Mouse (Mus musculus) erythroblast, adult 5-6 weeks (primary cell): Measurements from ENCODE around the gene Anxa11. TPM values are rescaled to one million over a fixed set of nuclear protein-coding genes. Genes with fewer than 3 reads are reported as not detected.
"Not testable (repeated sequence)": the region's sequence is repeated elsewhere in the genome, so short reads cannot be mapped to it uniquely, and the experiment has no call there.

Experiments
- ATAC-seq: replicated peaks from 2 replicates; pipeline ENCODE4 v1.8.0; 2016; ENCODE audit warnings: moderate number of reproducible peaks, mild to moderate bottlenecking, moderate TSS enrichment, inconsistent platforms; ENCODE audit not compliant: poor library complexity, low FRiP score, severe bottlenecking
- total RNA-seq, 2 experiments: library from RNA; stranded (forward) in 1 of 2; stranded (reverse) in 1 of 2; fragments of 150-400 nt in 1 of 2; fragments of 200-764, 138-1000 nt in 1 of 2; gene quantifications; 2 replicates each; pipeline versions ENCODE4 v1.2.3 to v1.2.4; 2015 to 2017; ENCODE audit warnings: low replicate concordance in 2 of 2

Gene Anxa11
- total RNA-seq, 2 experiments from 2014 or later = 6.8 to 28.2 TPM

DNA sequence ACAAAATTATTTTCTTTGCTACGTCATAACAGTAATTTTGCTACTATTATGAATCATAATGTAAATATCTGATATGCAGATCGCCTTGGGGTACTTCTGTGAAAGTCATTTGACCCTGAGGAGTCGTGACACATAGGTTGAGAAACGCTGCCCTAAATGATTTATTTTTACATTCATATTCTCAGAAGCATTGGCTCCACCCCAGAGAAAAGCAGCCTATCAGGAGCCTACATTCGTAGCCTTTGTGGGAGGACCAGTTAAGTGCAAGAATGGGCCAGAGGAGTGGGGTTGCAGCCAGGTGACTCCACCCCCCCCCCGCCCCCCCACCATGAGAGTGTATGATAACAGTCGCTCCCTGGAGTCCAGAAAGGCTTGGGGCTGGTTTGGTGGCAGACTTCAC, 2.2 kb upstream of the Anxa11 start:
- no peak for ATAC-seq

DNA sequence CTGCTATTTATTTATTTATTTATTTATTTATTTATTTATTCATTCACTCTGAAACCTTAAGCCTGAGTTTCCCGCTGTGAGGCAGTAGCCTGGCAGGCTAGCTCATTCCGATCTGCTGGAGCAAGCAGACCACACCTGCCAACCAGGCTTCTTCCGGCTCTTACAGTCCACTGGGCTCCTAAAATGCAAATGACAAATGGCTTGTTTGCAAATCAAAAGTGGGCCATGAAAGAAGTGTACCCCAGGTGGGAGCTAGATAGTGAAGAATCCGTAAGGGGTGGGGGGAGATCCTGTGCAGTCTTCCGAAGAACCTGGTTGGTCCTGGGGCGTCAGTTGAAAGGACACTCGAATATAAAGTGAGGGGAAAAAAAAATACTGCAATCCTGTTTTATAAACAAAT, 995 bp upstream of the Anxa11 start:
- ATAC-seq = no peak

DNA sequence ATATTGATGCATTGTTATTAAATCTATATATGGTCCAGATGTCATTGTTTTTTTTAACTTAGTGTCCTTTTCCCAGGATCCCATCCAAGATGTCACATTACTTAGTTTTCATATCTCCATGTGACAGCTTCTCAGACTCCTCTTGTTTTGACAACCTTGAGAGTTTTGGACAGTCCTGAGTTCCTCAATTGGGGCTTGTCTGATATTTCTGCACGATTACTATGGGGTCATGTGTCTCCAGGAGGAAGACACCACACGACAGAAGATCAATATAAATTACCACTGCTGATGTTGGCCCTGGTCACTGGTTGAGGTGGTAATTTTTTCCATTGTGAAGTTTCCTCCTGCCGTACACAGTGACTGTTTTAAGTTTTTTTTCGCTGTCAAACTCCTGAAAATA, 377 bp upstream of the Anxa11 start:
- ATAC-seq = no peak

DNA sequence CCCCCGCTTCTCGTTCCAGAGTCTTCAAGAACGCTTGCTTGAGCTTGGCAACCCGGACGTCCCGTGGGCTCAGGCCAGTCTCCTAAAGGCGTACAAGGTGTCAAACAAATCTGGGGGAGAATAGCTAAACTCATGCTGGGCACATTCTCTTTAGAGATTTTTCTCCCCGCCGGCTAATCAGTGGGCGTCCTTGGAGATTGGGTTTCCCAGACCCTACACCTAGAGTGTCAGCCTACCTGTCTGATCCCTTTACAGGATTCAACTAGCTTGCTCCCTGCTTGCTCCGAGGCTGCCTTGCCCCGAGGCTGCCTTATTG, 690 bp downstream of the Anxa11 start:
- ATAC-seq = peak; percentile 41

DNA sequence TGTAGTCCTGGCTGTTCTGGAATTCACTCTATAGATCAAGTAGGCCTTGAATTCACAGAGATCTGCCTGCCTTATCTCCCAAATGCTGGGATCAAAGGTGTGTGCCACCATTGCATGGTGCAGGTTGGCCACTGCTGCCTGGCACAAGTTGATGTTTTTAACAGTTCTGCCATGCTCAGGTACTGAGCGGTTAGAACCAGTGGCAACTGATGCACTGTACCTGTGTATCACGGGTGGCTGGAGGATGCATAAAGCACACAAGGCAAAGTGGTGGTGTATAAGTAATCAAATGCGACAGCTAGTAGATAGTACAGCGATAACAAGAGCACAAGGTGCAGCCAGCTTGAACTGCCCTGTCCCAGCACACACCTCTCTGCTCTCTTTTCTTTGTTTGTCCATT, 2.4 kb downstream of the Anxa11 start:
- ATAC-seq = no peak

DNA sequence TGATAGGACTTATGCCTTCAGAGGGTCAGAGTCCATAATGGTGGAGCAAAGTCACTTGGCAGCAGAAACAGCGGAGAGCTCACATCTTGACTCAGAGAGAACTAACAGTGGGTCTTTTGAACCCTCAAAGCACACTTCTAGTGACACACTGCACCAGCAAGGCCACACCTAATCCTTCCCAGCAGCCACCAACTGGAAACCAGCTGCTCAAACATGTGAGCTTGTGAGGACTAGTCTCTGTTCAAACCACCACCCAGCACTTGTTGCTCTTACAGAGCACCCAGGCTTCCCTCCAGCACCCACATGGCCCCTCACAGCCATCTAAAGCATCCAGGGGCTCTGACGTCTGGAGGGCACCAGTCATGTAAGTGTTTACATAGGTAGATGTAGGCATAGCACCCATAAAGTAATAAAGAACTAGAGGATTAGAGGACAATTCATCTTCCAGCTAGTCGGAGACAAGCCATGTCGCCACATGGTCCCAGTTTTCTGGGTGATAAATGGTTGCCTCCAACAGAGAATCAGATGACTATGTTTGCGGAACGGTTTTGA, 4.0 kb downstream of the Anxa11 start:
- ATAC-seq = no peak

DNA sequence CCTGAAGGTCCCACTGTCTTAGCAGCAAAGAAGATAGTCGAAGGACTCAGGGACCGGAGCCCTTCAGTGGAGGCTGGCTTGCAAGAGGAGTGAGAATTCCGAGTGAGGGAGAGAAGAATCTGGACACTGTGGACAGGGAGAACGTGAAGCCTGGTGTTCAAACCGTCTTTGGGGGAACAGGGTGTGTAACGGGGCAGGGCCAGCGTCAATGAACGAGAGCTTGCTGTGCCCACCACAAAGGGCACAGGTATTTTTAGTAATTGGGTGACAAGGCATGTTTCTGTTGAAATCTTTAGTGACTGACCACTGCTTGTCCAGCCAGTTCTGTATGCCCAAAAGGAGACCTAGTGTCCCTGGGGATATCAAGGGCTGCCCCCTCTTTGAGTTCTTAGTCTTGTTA, 4.6 kb downstream of the Anxa11 start:
- no peak for ATAC-seq

DNA sequence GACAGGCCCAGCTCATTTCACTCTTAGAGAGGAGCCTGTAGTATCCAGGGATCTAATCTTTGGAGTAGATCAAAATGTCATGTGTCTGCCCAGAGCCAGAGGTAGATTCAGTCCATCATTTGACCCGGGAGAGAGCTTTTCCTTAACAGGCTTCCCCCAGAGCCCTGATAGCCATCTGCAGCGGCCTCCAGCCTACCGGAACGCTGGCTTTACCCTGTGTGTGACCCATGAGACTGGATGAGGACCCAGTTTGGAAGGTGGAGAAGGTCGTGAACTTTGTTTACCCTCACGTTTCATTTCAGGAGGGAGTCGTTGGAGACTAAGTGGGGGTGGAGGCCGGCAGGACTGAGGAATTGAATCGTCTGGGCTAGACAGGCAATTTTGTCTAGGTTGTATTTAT, 5.7 kb downstream of the Anxa11 start:
- ATAC-seq = no peak

DNA sequence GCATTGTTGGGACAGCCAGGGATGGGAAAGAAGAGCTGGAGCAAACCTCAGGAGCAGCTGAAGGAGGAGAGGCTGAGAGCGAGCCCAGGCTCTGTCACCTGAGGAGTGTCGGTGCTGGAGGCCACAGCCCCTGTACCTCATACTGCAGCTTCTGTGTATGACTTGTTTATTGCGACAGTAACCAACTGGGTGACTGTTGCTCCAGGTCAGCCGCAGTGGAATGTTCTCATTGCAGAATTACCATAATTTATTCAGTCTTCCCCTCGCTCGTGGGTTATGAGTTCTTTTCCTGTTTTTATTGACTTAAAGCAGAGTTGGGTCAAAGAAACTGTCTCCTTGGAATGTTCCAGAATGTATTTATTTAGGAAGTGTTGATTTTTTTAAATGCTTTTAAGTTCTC, 6.3 kb downstream of the Anxa11 start:
- ATAC-seq = no peak

DNA sequence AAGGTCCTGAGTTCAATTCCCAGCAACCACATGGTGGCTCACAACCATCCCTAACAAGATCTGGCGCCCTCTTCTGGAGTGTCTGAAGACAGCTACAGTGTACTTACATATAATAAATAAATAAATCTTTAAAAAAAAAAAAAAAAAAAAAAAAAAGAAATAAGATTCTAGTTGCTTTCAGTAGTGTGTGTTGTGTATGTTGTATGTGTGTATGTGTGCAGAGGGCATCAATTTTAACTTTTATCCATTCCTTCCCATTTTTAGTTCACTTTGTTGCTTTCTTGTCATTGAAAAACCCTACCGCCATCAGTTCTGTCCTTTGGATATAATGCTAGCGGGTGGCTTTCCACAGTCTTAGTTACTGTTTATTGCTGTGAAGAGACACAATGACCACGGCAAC, 6.8 kb downstream of the Anxa11 start:
- not testable (repeated sequence) for ATAC-seq

DNA sequence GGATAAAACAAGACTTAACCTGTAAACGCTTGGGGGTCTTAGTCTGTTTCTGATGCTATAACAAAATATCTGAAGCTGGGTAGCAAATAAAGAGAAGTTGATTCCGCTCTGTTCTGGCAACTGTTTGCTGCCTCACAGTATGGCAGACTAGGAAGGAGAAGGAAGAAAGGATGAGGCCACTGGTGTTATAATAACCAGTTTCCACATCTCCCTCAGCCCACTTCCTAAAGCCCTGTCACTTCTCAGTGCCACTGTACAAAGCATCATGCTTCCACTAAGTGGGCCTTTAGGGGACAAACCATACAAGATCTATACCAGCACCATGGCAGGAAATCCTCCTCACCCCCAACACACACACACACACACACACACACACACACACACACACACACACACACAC, 8.5 kb downstream of the Anxa11 start:
- no peak for ATAC-seq

DNA sequence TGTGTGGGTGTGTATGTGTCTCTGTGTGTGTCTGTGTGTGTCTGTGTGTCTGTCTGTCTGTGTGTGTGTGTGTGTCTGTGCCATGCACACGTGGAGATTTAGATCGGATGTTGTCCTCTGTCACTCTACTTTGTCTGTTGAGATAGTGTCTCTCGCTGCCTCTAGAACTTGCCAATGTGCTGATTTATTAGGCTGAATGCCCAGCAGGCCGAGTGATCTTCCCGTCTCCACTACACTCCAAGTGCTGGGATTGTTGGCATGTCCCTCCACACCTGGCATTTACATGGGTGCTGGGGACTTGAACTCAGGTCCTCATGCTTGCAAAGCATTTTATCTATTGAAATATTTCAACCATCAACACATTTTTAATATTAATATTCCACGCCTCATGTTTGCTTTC, 9.2 kb downstream of the Anxa11 start:
- no peak for ATAC-seq

DNA sequence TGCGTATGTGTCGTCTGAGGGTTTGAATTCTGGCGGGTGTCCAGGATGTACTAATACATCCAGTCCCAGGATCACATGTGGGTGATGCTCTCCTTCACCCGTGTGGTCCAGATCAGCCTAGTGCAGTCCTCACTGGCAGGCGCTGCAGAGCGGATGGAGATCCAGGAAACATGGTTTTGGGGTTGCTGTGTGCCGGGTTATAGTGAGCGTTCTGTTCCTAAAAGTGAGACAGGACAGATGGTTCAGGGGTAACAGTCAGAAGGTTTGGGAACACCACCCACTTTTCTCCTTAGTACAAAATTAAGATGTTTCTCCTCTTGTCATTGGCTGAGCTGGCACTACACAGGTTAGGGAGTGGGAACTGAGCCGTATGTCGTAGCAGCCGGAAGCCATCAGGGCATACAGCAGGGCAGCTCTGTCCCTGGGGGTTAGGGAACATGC, 10.2 kb downstream of the Anxa11 start:
- no peak for ATAC-seq

DNA sequence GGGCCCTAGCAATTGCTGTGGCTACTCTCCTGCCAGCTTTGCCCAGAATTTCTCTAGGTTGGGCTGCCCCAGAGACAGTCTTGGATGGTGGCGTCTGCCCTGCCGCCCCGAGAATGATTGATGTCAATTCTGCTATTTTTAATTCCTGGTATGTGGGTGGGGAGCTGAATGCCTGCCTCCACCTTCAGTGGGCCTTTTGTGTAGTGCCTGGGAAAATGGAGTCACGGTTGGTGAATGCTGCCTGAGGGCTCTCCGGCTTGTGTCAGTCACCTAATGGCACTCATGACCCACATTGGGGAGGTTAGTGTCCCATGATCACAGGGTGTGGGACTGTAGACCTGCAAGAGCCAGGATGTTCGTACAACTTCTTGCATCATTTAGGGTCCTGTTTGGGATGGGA, 11.3 kb downstream of the Anxa11 start:
- ATAC-seq = no peak

DNA sequence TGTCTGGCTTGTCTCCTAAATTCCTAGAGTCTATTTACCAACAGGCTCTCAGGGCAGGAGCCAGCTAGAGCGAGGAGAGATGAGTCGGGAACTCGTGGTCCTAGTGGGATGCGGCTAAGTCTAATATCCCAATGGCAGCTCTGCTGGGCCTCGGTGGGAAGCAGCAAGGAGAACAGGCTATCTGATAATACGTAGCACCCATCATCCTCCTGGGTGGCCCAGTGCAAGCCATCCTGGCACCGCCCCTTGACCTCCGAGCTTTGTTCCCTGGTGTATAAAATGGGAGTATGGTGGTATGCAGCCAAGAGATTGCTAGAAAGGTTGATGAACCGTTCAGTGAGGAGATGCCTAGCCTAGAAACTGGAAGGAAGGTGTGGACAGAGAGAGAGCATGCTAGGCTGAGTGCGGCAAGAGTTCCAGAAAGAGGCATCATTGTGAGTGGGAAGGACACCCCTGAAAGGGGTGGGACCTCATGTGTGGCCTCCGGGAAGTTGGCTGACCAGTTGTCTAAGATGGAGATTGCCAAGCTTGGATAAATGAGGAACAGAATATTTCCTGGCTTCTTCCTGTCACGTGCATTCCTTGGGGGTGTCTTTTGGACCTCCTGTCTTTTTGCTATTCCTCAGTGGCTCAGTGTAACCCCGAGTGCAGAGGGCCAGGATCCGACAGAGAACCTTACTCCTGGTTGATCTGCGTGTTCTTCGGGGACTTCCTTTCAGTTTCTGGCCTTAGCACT, 11.9 kb downstream of the Anxa11 start:
- ATAC-seq = no peak

DNA sequence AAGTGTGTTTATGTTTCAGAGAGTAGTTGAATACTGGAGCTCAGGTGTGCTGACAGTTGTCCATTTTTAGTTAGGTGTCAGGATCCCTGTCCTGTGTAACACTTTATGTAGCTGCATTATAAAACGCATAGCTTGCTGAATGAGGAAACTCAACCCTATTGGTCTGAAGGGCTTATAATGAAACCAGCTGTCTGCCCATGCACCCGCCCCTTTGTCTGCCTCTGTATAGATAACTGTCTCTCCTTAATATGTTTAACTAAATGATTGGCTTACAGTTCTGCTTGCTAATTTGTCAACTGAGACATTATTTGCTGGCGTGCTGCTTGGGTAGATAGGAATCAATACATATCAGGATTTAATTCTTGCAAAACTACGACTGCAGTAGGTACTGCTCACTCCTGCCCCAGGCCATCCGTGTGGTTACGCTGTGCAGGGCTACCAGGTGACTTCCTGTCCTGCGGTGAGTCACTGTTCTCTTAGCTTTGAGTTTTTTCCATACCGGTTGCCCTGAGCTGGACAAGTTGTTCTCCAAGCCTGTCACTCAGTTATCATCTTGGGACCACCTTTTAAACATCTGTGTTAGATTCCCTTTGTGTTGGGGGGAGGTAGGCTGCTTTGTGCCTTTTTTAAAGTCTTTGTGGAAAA, 13.4 kb downstream of the Anxa11 start:
- peak; percentile 65 for ATAC-seq

DNA sequence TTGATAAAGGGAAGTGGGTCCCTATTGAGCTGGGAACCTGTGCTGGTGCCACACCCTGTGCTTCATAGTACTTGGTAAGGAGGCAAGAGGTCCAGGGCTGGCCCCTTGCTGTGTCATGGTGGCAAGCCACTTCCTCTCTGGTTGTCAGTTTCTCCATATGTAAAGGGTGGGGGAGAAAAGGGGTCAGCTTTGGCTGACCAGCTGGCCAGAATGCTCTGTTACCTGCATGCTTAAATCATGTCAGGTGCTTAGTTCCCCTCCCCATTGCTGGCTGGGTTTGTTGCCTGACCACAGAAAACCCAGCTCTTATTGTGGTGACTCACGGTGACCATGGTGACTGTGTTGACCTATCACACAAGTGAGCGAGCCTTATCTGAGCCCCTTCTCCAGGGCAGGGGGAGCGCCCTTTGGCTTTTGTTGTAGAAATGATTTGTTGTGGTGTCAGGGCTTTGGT, 15.2 kb downstream of the Anxa11 start:
- no peak for ATAC-seq

DNA sequence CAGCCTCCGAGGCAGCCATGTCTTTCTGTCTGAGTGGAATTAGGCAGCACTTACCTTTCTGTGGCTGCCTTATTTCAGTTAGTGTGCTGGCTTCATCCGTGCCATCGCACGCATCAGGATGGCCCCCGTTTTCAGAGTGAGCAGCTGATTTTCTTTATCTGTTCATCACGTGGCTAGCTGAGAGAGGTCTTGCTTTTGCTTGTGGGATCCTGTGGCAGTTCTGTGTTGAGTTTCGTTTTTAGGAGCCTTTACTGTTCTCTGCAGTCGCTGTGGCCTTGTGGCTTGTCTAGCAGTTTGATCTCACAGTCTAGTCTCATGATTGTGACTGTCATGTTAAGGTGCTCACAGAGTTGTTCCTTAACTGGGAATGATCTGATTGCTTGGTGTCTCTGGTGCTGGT, 16.0 kb downstream of the Anxa11 start:
- no peak for ATAC-seq

DNA sequence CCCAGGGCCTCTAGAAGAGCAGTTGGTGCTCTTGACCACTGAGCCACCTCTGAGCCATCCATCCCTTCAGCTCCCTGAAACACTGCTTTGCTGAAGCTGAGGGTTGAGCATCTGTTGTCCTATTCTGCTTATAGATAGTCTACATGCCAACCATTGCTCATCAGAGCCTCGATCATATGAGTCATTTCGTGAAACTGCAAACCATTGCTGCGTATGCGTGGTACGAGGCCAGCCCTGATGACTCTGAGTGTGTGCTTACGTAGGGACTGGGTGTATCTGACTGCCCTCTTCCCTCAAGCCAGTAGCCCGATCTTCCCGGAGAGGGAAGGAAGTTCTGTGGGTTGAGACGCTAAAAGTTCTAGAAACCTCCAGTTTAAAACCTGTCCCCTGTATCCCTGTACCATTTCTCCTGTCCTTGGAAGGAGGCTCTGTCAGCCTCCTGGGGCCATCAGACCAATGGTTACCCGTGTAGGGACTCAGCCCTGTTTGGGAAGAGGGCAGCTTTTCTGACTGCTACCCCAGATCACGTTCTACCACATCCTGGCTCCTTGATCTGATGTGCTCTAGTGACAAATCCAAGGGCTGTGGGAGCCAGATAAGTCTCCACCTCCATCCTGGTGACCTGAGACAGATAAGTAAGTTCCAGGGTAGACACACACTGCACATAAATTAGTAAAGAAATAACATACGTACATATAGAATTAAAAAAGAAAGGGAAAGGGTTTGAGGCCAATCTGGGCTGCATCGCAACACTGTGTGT, 20.0 kb downstream of the Anxa11 start:
- ATAC-seq = peak; percentile 81

DNA sequence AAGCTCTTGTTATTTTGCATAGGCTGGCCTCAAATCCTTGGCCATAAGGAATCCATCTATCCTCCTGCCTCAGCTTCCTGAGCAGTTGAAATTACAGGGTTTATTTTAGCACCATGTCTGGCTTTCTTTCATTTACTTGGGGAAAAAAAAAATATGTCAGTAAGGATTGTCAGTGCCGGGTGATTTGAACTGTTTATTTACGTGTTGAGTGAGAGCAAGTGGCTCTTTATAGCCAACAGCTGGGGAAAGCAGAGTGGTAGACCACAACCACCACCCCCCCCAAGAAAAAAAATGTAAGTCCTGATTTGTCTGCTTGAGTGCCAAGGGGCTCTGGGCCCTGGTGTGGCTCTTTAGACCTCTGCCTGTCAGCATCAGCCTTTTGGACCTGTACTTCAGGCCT, 21.8 kb downstream of the Anxa11 start:
- no peak for ATAC-seq

DNA sequence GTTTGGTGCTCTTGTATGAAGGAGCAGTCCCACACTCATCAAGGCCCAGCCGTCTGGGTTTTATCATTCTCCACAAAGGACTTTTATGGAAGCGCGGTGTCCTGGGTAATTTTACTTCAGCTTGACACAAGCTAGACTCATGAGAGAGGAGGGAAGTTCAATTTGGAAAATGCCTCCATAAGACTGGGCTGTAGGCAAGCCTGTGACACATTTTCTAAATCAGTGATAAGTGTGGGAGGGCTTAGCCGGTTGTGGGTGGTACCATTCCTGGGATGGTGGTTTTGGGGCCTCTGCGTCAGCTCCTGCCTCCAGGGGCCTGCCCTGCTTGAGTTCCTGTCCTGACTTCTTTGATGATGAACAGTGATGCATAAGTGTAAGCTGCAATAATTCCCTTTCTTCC, 23.3 kb downstream of the Anxa11 start:
- no peak for ATAC-seq
